Mouse (Mus musculus): ENCODE results near the gene Zdhhc8.
A peak's percentile ranks its signal among the peaks of the same experiment; 100 is the strongest.

DNA sequence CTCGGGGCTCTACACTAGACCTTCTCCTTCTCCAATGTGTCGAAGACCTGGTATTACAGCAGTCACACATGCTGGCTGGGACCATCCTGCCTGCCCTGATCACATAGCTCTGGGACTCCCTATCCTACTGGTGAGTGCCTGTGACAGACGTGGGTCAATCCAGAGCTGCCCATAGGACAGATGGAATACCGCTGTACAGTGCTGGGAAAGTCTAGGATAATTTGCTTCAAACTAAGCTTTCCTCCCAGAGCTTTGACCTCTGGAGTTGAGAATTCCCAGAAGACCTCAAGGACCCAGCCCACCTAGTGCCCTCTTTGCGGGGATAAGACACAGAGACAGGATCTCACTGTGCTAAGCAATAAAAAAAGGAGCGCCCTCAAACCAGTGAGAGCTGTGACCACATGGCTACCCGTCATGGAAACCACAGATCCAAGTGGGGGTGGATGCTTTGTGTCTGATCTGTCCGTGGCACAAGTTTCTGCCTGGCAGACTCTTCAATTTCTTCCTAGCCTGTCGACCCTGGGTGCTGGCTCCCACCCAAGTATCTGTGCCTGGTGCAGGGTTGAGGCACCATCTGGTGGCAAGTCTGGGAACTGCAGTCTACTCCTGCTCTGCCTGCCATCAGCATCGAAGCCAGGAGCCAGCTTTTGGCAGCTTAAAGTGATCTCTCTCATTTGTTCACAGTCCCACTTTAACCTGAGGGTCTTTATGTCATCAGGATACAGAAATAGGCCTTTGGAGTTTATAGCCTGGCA is 23.3 kb downstream of the Zdhhc8 start:
- no peak for TF ChIP-seq POLR2A (IDR thresholded peaks at IDR 0.05; ENCODE audit: borderline replicate concordance, low read depth, low read length)
- TF ChIP-seq CTCF (IDR thresholded peaks at IDR 0.05; ENCODE audit: low read depth, low read length): peak; percentile 98
